Comparison of ENCODE assay signal across 8 mouse cellular contexts in the genomic region with DNA sequence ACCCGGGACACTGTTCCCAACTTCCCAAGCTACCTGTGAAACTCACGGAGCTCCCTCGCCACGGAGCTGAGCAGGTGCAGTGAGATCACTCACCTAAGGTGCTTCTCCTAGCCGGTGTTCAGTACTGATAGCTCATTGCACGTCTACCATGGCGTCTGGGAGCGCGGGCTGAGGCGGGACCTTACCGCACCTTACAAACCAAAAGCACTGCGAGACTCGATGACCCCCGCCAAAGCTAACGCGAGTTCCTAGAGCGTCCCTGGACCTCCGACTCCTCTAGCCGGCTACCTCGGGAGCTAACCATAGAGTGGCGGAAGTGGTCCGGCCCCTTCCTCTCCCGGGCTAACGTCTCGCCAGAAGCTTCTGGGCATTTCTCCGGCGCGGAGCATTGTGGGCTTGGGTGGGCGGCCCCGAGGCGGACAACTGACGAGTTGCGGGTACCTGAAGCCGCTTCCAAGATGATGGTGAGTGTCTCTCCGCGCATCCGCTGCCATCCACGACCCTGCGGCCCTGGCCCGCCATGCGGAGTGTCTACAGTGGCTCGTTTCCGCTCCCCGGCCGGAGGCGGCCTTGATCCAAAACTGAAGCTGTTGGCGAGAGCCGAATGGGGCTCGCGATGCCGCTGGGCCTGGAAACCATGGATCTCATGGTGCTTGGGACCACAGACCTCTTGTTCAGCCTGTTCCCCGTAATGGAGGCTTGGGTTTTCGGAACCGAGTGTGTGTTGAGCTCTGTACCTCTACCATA. TPM values are rescaled to one million over a fixed set of nuclear protein-coding genes. Genes with fewer than 3 reads are reported as not detected.
DNase-seq lines count a peak whose midpoint lies in the region; ATAC-seq lines count a peak whose summit lies in the region.

A gene (minus strand): TSS at position 307 of the 747 bp plus-strand sequence.

- H3K4me1 ChIP-seq in heart, embryonic 10.5 days = peaks cover 31% of the 10 kb centered on the region
- peaks cover 35% of the 10 kb centered on the region for H3K4me1 ChIP-seq in kidney, embryonic 15.5 days

- peak within 1 kb of the TSS; percentile 83 for H3K4me2 ChIP-seq in kidney, embryonic 15.5 days

- H3K27me3 ChIP-seq in heart, embryonic 10.5 days (ENCODE audit: insufficient read depth, poor library complexity, severe bottlenecking) = no peaks in the 10 kb centered on the region
- no peaks in the 10 kb centered on the region for H3K27me3 ChIP-seq in kidney, embryonic 15.5 days

- H3K9ac ChIP-seq in kidney, embryonic 15.5 days = peak within 1 kb of the TSS; percentile 84

- under 1% methylated on average over 54 of the region's 54 CpGs for WGBS in heart, embryonic 10.5 days
- WGBS in kidney, embryonic 15.5 days = under 1% methylated on average over 54 of the region's 54 CpGs

- peak; percentile 95 to 96 for DNase-seq in B cell, adult 2 months
- peak; percentile 100 for DNase-seq in brain, adult 2 months (ENCODE audit: low read depth, low spot score)
- peak; percentile 99 for DNase-seq in heart, embryonic 10.5 days (ENCODE audit: low spot score)
- DNase-seq in liver = peak; percentile 95
- peak; percentile 95 for DNase-seq in spleen, postnatal 4 days (ENCODE audit: low spot score in 2 of 2)

- peak within 1 kb of the TSS; percentile 78 for H3K4me3 ChIP-seq in heart, embryonic 10.5 days
- H3K4me3 ChIP-seq in kidney, embryonic 15.5 days (replicated peaks) = peak within 1 kb of the TSS; percentile 74

- ATAC-seq in erythroblast, adult 5-6 weeks (replicated peaks; ENCODE audit: low FRiP score, poor library complexity, severe bottlenecking) = peak; percentile 58
- peak; percentile 93 for ATAC-seq in kidney, embryonic 15.5 days (replicated peaks; ENCODE audit: low FRiP score)
- peak; percentile 86 for ATAC-seq in monocyte, adult 5-6 weeks (replicated peaks; ENCODE audit: insufficient number of reproducible peaks, low FRiP score, low TSS enrichment, poor library complexity, severe bottlenecking)

- H3K36me3 ChIP-seq in heart, embryonic 10.5 days = peaks cover 10% of the 10 kb centered on the region
- peaks cover 14% of the 10 kb centered on the region for H3K36me3 ChIP-seq in kidney, embryonic 15.5 days

- no peaks in the 10 kb centered on the region for H3K9me3 ChIP-seq in heart, embryonic 10.5 days
- H3K9me3 ChIP-seq in kidney, embryonic 15.5 days (replicated peaks) = no peaks in the 10 kb centered on the region

- peak within 1 kb of the TSS; percentile 97 for H3K27ac ChIP-seq in heart, embryonic 10.5 days
- peak within 1 kb of the TSS; percentile 93 for H3K27ac ChIP-seq in kidney, embryonic 15.5 days

RNA-seq across cellular contexts. Expression of the gene that starts here (rescaled TPM):
- total RNA-seq in erythroblast, adult 5-6 weeks (2015; ENCODE audit: low replicate concordance) = 13.8 TPM in 2 replicates
- total RNA-seq in erythroblast, adult 5-6 weeks (2017; ENCODE audit: low replicate concordance) = 5.7 and 8.1 TPM in 2 replicates
- 38.9 and 48.2 TPM in 2 replicates for polyA plus RNA-seq in heart, embryonic 10.5 days (2016; fragmentation: Nextera tagmentation; extraction: Ambion mirVana)
- polyA plus RNA-seq in kidney, embryonic 15.5 days (2015; fragmentation: Nextera tagmentation; extraction: Ambion mirVana) = 37.2 and 38.3 TPM in 2 replicates
- total RNA-seq in monocyte, adult 5-6 weeks (2017) = 8.6 to 11.3 TPM (median 10.1 TPM) in 3 replicates

Comparison
In these comparisons a context has a peak if more than half of its experiments do, and no peak if none do; other contexts are left out.
1. Peak in every context shown above with its lines: DNase-seq, ATAC-seq, H3K4me3 ChIP-seq and H3K27ac ChIP-seq.